Mouse (Mus musculus) heart, adult 2 months (tissue): ENCODE data around the gene Slc25a27. TPM values are rescaled to one million over a fixed set of nuclear protein-coding genes. Genes with fewer than 3 reads are reported as not detected.

Experiments used
- DNase-seq, 2 experiments: peaks; one replicate each; pipeline ENCODE4 v3.0.0; 2021
- H3K27ac ChIP-seq: fragments of 200-600 bp; 2 replicates; pipeline ENCODE4 v1.8.1; 2022
- H3K27me3 ChIP-seq: fragments of 200-500 bp; 2 replicates; pipeline ENCODE4 v1.6.1; 2012; ENCODE audit warnings: mild to moderate bottlenecking, low read length, inconsistent platforms, mixed read lengths; ENCODE audit not compliant: control insufficient read depth, insufficient read depth
- H3K36me3 ChIP-seq: fragments of 200-500 bp; 2 replicates; pipeline ENCODE4 v1.6.1; 2012; ENCODE audit warnings: low read length, inconsistent platforms; ENCODE audit not compliant: control insufficient read depth, insufficient read depth
- H3K4me1 ChIP-seq: fragments of 200-500 bp; 2 replicates; pipeline ENCODE4 v1.6.1; 2011; ENCODE audit warnings: low read length; ENCODE audit not compliant: control insufficient read depth, insufficient read depth
- H3K4me3 ChIP-seq: fragments of 200-600 bp; 2 replicates; pipeline ENCODE4 v1.8.1; 2022
- H3K79me2 ChIP-seq: fragments of 200-500 bp; replicated peaks from 2 replicates; pipeline ENCODE4 v1.6.1; 2012; ENCODE audit warnings: mild to moderate bottlenecking, inconsistent platforms, low read length, moderate library complexity, mixed read lengths; ENCODE audit not compliant: control insufficient read depth, insufficient read depth
- H3K9ac ChIP-seq: fragments of 200-500 bp; 2 replicates; pipeline ENCODE4 v1.6.1; 2012; ENCODE audit warnings: low read depth, mild to moderate bottlenecking, control low read depth, inconsistent platforms, low read length, mixed read lengths
- CTCF ChIP-seq: fragments of 200-600 bp; IDR thresholded peaks from 2 replicates; pipeline ENCODE4 v1.8.1; 2022; ENCODE audit warnings: antibody characterized with exemption, mild to moderate bottlenecking, moderate library complexity
- EP300 ChIP-seq: fragments of 200-500 bp; IDR thresholded peaks from 2 replicates; pipeline ENCODE4 v1.6.1; 2011; ENCODE audit warnings: low read depth, low read length, control low read depth; ENCODE audit not compliant: insufficient read depth
- POLR2A ChIP-seq: fragments of 200-500 bp; IDR thresholded peaks from 2 replicates; pipeline ENCODE4 v1.6.1; 2011; ENCODE audit warnings: mild to moderate bottlenecking, low read depth, low read length, control low read depth; ENCODE audit not compliant: insufficient read depth
- WGBS: fragments of 180-500 bp; shearing (Covaris S2); methylation state at CpG from one replicate; pipeline ENCODE4 v1.1.7; 2018; 5-methylcytosine and 5-hydroxymethylcytosine counted together
- intact Hi-C: fragments of 180-260 bp; cut with DNase I; formaldehyde crosslinking; loops from one replicate; pipeline ENCODE4 v1.15.1; 2025
- polyA plus RNA-seq: library from polyadenylated mRNA; depleted of rRNA; stranded (reverse); fragments of >200 nt; gene quantifications from 2 replicates; pipeline ENCODE4 v1.2.3, GENCODE M21; 2012; rRNA removed
- total RNA-seq, 2 experiments: library from RNA; stranded (reverse); gene quantifications; 2 replicates each; pipeline ENCODE4 v1.2.3; 2021

Slc25a27 gene
- total and polyA plus RNA-seq, 3 experiments, result 2.2 to 3.2 (median 2.3) TPM

- Histone ChIP-seq H3K4me1 (no peaks in the 10 kb centered on the region), H3K36me3 (no peaks in the 10 kb centered on the region), H3K9ac (no peak overlapping the region), H3K27ac (no peak overlapping the region), H3K27me3 (no peaks in the 10 kb centered on the region), H3K79me2 (no peaks in the 10 kb centered on the region), H3K4me3 (no peak overlapping the region)
- peak; percentile 11 to 57 for DNase-seq
- intact Hi-C loops, result no loop called here
- 15% methylated on average over 7 of the region's 7 CpGs for WGBS
- TF ChIP-seq POLR2A (no peak), EP300 (peak; percentile 32; the same call in 1 of the 2 replicates), CTCF (peak; percentile 82)
Observed at GRCm38 (mm10) chr17:43611586-43611985, 55.4 kb downstream of the Slc25a27 start.

GRCm38 (mm10) chr17:43606704-43607103, 60.3 kb downstream of the Slc25a27 start:
- TF ChIP-seq CTCF (peak; percentile 99), EP300 (peak; percentile 57; the same call in 1 of the 2 replicates), POLR2A (no peak)
- Histone ChIP-seq H3K4me1 (no peaks in the 10 kb centered on the region), H3K27ac (no peak overlapping the region), H3K27me3 (no peaks in the 10 kb centered on the region), H3K9ac (no peak overlapping the region), H3K36me3 (no peaks in the 10 kb centered on the region), H3K79me2 (no peaks in the 10 kb centered on the region), H3K4me3 (no peak overlapping the region)
- DNase-seq, result peak; percentile 59 to 83
- intact Hi-C loops, result loop anchor here (1.0 to 2.0 kb wide), 2 partner anchors 88 to 340 kb away; no protein-coding TSS in a partner anchor
- 6% methylated on average over 3 of the region's 3 CpGs for WGBS

GRCm38 (mm10) chr17:43598706-43599105, 68.3 kb downstream of the Slc25a27 start:
- no peak for DNase-seq
- Histone ChIP-seq H3K4me1 (no peaks in the 10 kb centered on the region), H3K9ac (no peak overlapping the region), H3K79me2 (no peaks in the 10 kb centered on the region), H3K27me3 (0 out of 2 replicates have a peak, but pooled peaks cover 1% of the 10 kb centered on the region), H3K36me3 (no peaks in the 10 kb centered on the region), H3K4me3 (no peak overlapping the region), H3K27ac (no peak overlapping the region)
- no peak for TF ChIP-seq EP300
- no peak for TF ChIP-seq POLR2A
- no peak for TF ChIP-seq CTCF
- intact Hi-C loops, result no loop called here
- WGBS, result 51% methylated on average over 4 of the region's 4 CpGs

- no peaks in the 10 kb centered on the region for H3K36me3 ChIP-seq
- no peaks in the 10 kb centered on the region for H3K4me1 ChIP-seq
- no peaks in the 10 kb centered on the region for H3K79me2 ChIP-seq
- H3K27me3 ChIP-seq, result 0 out of 2 replicates have a peak, but pooled peaks cover 1% of the 10 kb centered on the region
- TF ChIP-seq EP300 (no peak), POLR2A (no peak), CTCF (peak; percentile 27; the same call in 1 of the 2 replicates)
- H3K4me3 ChIP-seq, result no peak overlapping the region
- intact Hi-C loops, result no loop called here
- H3K9ac ChIP-seq, result no peak overlapping the region
- WGBS, result 99% methylated on average over 2 of the region's 2 CpGs
- DNase-seq, result no peak
- no peak overlapping the region for H3K27ac ChIP-seq
Observed at GRCm38 (mm10) chr17:43597742-43598141, 69.3 kb downstream of the Slc25a27 start.

- H3K79me2 ChIP-seq, result no peaks in the 10 kb centered on the region
- DNase-seq, result no peak
- no peak for TF ChIP-seq EP300
- no peak for TF ChIP-seq POLR2A
- TF ChIP-seq CTCF, result no peak
- no peaks in the 10 kb centered on the region for H3K36me3 ChIP-seq
- H3K9ac ChIP-seq, result no peak overlapping the region
- WGBS, result 81% methylated on average over 21 of the region's 21 CpGs
- intact Hi-C loops, result no loop called here
- no peak overlapping the region for H3K4me3 ChIP-seq
- H3K27me3 ChIP-seq, result 0 out of 2 replicates have a peak, but pooled peaks cover 1% of the 10 kb centered on the region
- no peak overlapping the region for H3K27ac ChIP-seq
- H3K4me1 ChIP-seq, result no peaks in the 10 kb centered on the region
Observed at GRCm38 (mm10) chr17:43592296-43593291, 74.4 kb downstream of the Slc25a27 start.

Other genes with a start within 250 kb of the Slc25a27 start
- not detected for gene Mep1a, start 164.4 kb downstream of the Slc25a27 start, total RNA-seq
- not detected in 2 replicates for gene Mep1a, start 164.4 kb downstream of the Slc25a27 start, polyA plus RNA-seq
- not detected for gene Ankrd66, start 123.6 kb downstream of the Slc25a27 start, total RNA-seq
- 0.25 TPM in 1 of 2 replicates, not detected in the other for gene Ankrd66, start 123.6 kb downstream of the Slc25a27 start, polyA plus RNA-seq
- gene Pla2g7, start 99.1 kb downstream of the Slc25a27 start, total RNA-seq, result 1 to 10 TPM; 5.8 to 6.2 TPM
- gene Pla2g7, start 99.1 kb downstream of the Slc25a27 start, polyA plus RNA-seq, result 3.5 and 5.3 TPM in 2 replicates
- gene Tdrd6, start 36.9 kb downstream of the Slc25a27 start, total RNA-seq, result not detected
- 0.02 and 0.03 TPM in 2 replicates for gene Tdrd6, start 36.9 kb downstream of the Slc25a27 start, polyA plus RNA-seq
- gene Cyp39a1, start 211 bp upstream of the Slc25a27 start, total RNA-seq, result 1 to 10 TPM; 3.5 to 4.9 TPM
- gene Cyp39a1, start 211 bp upstream of the Slc25a27 start, polyA plus RNA-seq, result 2.1 and 5.0 TPM in 2 replicates
- 100 to 1,000 TPM; 382 to 439 TPM for gene Rcan2, start 134.1 kb upstream of the Slc25a27 start, total RNA-seq
- 195 and 279 TPM in 2 replicates for gene Rcan2, start 134.1 kb upstream of the Slc25a27 start, polyA plus RNA-seq